Mouse (Mus musculus) frontal cortex, adult (tissue): ENCODE data around the gene Pecr.
"Not testable (repeated sequence)": the region's sequence is repeated elsewhere in the genome, so short reads cannot be mapped to it uniquely, and the experiment has no call there.

Source experiments
- ATAC-seq: cut with Nextera tagmentation; 2 replicates; pipeline ENCODE4 v1.9.2; 2017; ENCODE audit warnings: mild to moderate bottlenecking, moderate library complexity, mixed read lengths; ENCODE audit not compliant: low TSS enrichment

Pecr gene

GRCm38 (mm10) chr1:72288527-72289150, 4.5 kb upstream of the Pecr start:
- ATAC-seq, result no peak

DNA sequence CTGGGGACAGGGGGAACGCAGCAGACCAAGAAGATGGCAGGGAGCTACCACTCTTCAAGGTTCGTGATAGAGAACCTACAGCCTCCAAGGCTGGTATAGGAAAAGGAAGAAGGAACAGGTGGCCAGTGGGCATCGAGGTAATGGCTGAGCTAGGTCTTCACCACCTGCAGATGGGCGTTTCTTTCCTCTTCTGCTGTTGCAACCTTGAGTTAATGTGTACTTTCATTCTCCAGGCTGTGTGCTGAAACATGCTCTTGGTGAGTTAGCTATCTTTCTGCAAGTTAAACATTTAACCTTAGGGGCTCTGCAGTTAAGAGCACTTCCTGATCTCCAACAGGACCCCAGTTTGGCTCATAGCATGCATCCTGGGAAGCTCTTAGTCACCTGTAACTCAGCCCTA, 3.8 kb upstream of the Pecr start:
- no peak for ATAC-seq

- no peak for ATAC-seq
Measured at GRCm38 (mm10) chr1:72286904-72287303, 2.8 kb upstream of the Pecr start.

DNA sequence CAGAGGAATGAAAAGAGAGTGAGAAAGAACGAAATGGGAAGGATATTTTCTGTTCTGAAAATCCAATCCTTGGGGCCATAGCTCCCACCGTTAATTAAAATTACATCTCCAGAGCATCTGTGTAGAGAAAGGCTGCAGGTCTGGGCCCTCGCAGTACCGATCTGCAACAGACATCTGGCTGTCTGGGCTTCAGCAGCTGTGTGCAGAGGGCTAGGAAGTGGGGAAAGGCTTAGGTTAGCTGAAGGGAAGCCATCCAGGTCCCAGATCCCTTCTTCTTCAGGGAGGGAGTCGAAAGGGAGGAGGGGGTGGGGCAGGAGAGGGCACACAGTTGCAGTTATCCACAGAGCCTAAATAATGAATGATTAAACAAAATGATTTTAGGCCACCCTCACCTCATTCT, 425 bp upstream of the Pecr start:
- peak; percentile 50 for ATAC-seq

- ATAC-seq, result no peak
Measured at GRCm38 (mm10) chr1:72282604-72283003, 1.5 kb downstream of the Pecr start.

GRCm38 (mm10) chr1:72278085-72278484, 6.0 kb downstream of the Pecr start:
- peak; percentile 88 for ATAC-seq

- no peak for ATAC-seq
Measured at GRCm38 (mm10) chr1:72263099-72263498, 21.0 kb downstream of the Pecr start.

DNA sequence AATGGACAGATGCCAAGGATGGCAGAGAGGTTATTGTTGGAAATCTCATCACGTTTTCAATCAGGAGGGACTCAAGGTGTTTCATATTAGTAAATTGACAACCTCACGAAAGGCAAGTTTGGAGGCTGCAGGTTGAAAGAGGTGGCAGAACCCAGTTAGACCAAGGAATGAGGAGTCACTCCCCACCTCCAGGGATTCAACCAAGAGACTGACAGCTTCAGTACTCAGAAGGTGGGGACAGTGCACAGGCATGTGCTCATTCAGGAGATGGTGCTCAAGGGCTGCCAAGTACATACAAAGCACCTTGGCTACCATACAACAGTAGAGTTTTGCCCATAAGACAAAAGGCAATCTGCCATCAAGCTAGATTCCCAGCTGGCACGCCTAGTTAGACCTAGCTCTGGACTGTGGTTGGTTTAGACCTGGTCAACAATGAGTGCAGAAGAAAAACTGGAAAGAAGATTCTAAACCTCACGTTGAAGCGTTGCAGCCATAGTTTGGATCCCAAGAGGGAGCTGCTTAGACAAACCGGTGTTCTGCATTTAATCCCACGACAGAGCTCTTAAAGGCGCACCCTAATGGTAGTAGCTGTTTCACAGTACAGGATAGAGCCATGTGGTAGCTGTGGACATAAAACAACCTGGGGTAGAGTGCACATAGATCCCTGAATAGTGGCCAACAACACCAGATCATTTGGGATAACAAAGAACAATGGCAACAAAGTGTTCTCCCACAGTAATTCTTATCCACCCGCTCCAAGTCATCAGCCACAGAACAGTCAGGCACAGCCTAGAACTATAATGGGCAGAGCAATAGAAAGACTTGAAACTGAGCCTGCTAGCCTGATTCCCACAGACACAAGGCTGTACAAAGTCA, 27.5 kb downstream of the Pecr start:
- ATAC-seq, result 0 out of 2 replicates have a peak, but pooled peaks have one; percentile 10

- peak; percentile 2; the same call in 1 of the 2 replicates for ATAC-seq
Measured at GRCm38 (mm10) chr1:72255854-72256175, 28.3 kb downstream of the Pecr start.

- ATAC-seq, result peak; percentile 53
Measured at GRCm38 (mm10) chr1:72255062-72255853, 28.9 kb downstream of the Pecr start.

- peak; percentile 90 for ATAC-seq
Measured at GRCm38 (mm10) chr1:72254545-72255061, 29.5 kb downstream of the Pecr start.

DNA sequence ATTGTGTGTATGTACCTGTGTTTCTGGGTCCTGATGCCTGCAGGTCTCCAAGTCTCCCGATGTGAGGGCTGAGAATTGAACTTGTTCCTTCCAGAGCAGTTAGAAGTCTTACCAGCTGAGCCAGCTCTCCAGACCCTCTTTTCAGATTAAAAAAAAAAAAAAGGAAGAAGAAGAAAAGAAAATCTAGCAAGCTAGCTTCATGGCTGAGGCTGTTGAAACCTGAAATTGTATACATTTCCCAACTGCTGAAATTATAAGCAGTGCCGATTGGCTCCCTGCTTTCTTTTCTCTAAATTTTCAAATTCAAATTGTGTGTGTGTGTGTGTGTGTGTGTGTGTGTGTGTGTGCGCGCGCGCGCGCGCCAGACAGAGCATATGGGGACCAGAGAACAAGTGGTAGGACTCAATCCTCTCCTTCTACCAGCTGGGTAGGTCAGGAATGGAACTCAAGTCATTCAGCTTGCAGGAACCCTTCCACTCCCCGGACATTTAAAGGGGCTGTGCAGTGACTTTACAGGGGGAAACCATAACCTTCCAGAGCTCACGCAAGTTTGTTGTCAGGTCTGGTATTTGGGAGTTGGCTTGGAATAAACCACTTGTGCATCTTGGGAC, 30.1 kb downstream of the Pecr start:
- peak; percentile 13; the same call in 1 of the 2 replicates for ATAC-seq

GRCm38 (mm10) chr1:72251806-72252205, 32.3 kb downstream of the Pecr start:
- no peak for ATAC-seq

DNA sequence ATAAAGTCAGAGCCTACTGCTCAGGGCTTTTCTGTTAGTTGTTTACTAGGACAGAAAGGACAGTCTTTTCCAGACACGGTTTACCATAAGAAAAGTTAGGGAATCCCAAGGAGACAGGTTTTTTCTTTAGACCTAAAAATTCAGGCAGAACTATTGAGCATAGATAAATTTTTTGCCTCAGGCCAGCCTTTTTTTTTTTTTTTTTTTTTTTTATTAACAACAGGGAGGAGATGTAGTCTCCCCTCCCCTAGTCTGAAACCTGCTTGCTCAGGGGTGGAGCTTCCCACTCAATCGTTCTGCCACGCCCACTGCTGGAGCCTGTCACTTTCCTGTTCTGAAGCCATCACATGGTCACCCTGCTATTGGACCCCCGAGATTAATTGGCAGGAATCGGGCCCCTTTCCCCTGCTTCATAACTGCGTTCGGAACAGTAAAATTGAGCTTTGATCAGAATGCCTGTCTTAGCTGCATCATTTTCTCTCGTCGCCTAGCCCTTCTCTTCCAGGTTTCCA, 35.8 kb downstream of the Pecr start:
- not testable (repeated sequence) for ATAC-seq

- peak; percentile 71 for ATAC-seq
Measured at GRCm38 (mm10) chr1:72244317-72245036, 39.6 kb downstream of the Pecr start.

- ATAC-seq, result peak; percentile 96
Measured at GRCm38 (mm10) chr1:72243656-72244316, 40.3 kb downstream of the Pecr start.

- ATAC-seq, result no peak
Measured at GRCm38 (mm10) chr1:72242581-72243143, 41.5 kb downstream of the Pecr start.

DNA sequence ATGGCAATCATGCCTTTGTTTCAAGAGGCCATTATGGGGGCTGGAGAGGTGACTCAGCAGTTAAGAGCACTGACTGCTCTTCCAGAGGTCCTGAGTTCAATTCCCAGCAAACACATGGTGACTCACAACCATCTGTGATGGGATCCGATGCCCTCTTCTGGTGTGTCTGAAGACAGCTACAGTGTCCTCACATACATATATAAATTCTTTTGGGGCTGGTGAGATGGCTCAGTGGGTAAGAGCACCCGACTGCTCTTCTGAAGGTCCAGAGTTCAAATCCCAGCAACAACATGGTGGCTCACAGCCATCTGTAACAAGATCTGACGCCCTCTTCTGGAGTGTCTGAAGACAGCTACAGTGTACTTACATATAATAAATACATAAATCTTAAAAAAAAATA, 45.0 kb downstream of the Pecr start:
- not testable (repeated sequence) for ATAC-seq

- ATAC-seq, result no peak
Measured at GRCm38 (mm10) chr1:72238016-72238580, 46.0 kb downstream of the Pecr start.
